Mouse (Mus musculus): ENCODE results near the gene Copz2.

DNA sequence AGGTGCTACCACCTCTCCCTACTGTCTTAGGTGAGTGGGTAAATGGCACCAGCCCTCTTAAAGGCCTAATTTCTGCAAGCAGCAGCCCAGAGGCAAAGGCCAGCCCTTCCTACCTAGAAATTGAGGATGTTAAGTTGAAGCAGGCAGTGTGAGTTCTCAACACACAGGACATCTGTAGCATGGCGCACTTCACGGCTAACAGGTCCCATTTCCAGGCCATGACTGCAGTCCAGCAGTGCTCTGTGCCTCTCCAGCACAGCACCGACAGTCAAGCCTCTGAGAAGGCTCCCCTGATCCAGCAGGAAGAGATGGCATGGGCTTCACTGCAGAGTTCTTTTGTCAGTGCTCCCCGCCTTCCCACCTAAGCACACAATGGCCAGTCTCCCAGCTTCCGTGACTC is 32.7 kb upstream of the Copz2 start:
- no peak for TF ChIP-seq CTCF (IDR thresholded peaks at IDR 0.05; ENCODE audit: low read depth, low read length)
- no peak for TF ChIP-seq GATA1 (IDR thresholded peaks at IDR 0.05; ENCODE audit: borderline replicate concordance, low read length)
- no peak for TF ChIP-seq GATA2 (IDR thresholded peaks at IDR 0.05; ENCODE audit: borderline replicate concordance, low read depth, low read length)
